ENCODE assay signal across 27 mouse cellular contexts in genomic region chr1:84500673-84501072, GRCm38 (mm10).
A peak's percentile ranks its signal among the peaks of the same experiment; 100 is the strongest.
DNase-seq lines count a peak whose midpoint lies in the region; ATAC-seq and TF ChIP-seq lines count a peak whose summit lies in the region.
"Had no signal": no experiment of that assay in that cellular context is flagged by ENCODE, and none has a peak within 500 bp of the region (broad histone marks: within the 10 kb centered on the region; RNA-seq: fewer than 3 reads in every experiment).

No protein-coding gene starts in this region.

- 86% methylated on average over 3 of the region's 3 CpGs for WGBS in embryonic facial prominence, embryonic 14.5 days
- 92% methylated on average over 3 of the region's 3 CpGs for WGBS in embryonic facial prominence, embryonic 10.5 days
- 84% methylated on average over 3 of the region's 3 CpGs for WGBS in forebrain, embryonic 14.5 days
- WGBS in forebrain, postnatal 0 days, result 73% methylated on average over 3 of the region's 3 CpGs
- 64% methylated on average over 3 of the region's 3 CpGs for WGBS in forebrain, embryonic 16.5 days
- 92% methylated on average over 3 of the region's 3 CpGs for WGBS in forebrain, embryonic 11.5 days
- 78% methylated on average over 3 of the region's 3 CpGs for WGBS in neural tube, embryonic 15.5 days

- H3K4me3 ChIP-seq in embryonic facial prominence, embryonic 14.5 days (ENCODE audit: low read depth, low read length), result no peak overlapping the region
- no peak overlapping the region for H3K4me3 ChIP-seq in embryonic facial prominence, embryonic 10.5 days
- H3K4me3 ChIP-seq in forebrain, embryonic 14.5 days (ENCODE audit: low read depth, low read length), result no peak overlapping the region
- no peak overlapping the region for H3K4me3 ChIP-seq in forebrain, postnatal 0 days (ENCODE audit: low read depth, low read length)
- no peak overlapping the region for H3K4me3 ChIP-seq in forebrain, embryonic 16.5 days (replicated peaks; ENCODE audit: low read length)
- no peak overlapping the region for H3K4me3 ChIP-seq in forebrain, embryonic 11.5 days (ENCODE audit: low read depth, low read length)
- H3K4me3 ChIP-seq in neural tube, embryonic 15.5 days (replicated peaks), result no peak overlapping the region
- H3K4me3 ChIP-seq: embryonic facial prominence, embryonic 12.5 days; embryonic facial prominence, embryonic 15.5 days; erythroblast, embryonic 14.5 days had no signal

- no peak overlapping the region for H3K4me2 ChIP-seq in embryonic facial prominence, embryonic 14.5 days (ENCODE audit: low read depth, low read length)
- H3K4me2 ChIP-seq in forebrain, embryonic 14.5 days (ENCODE audit: low read length), result no peak overlapping the region
- no peak overlapping the region for H3K4me2 ChIP-seq in forebrain, postnatal 0 days (ENCODE audit: low read depth)
- H3K4me2 ChIP-seq in forebrain, embryonic 16.5 days (ENCODE audit: low read length), result no peak overlapping the region
- H3K4me2 ChIP-seq in forebrain, embryonic 11.5 days (ENCODE audit: low read depth, low read length, severe bottlenecking), result no peak overlapping the region
- no peak overlapping the region for H3K4me2 ChIP-seq in neural tube, embryonic 15.5 days
- H3K4me2 ChIP-seq: embryonic facial prominence, embryonic 12.5 days; embryonic facial prominence, embryonic 15.5 days had no signal

- no peaks in the 10 kb centered on the region for H3K36me3 ChIP-seq in embryonic facial prominence, embryonic 14.5 days (ENCODE audit: control insufficient read depth, insufficient read depth, low read length)
- no peaks in the 10 kb centered on the region for H3K36me3 ChIP-seq in embryonic facial prominence, embryonic 10.5 days (replicated peaks)
- H3K36me3 ChIP-seq in forebrain, embryonic 14.5 days (ENCODE audit: control insufficient read depth, insufficient read depth, low read length), result no peaks in the 10 kb centered on the region
- H3K36me3 ChIP-seq in forebrain, postnatal 0 days (ENCODE audit: insufficient read depth), result no peaks in the 10 kb centered on the region
- H3K36me3 ChIP-seq in forebrain, embryonic 16.5 days (ENCODE audit: control insufficient read depth, insufficient read depth), result no peaks in the 10 kb centered on the region
- H3K36me3 ChIP-seq in forebrain, embryonic 11.5 days (ENCODE audit: control insufficient read depth, insufficient read depth, low read length), result no peaks in the 10 kb centered on the region
- no peaks in the 10 kb centered on the region for H3K36me3 ChIP-seq in neural tube, embryonic 15.5 days
- H3K36me3 ChIP-seq: embryonic facial prominence, embryonic 12.5 days; embryonic facial prominence, embryonic 15.5 days; G1E had no signal

- no peak overlapping the region for H3K9ac ChIP-seq in embryonic facial prominence, embryonic 14.5 days (ENCODE audit: low read depth, low read length)
- no peak overlapping the region for H3K9ac ChIP-seq in forebrain, embryonic 14.5 days (ENCODE audit: low read length)
- H3K9ac ChIP-seq in forebrain, postnatal 0 days, result no peak overlapping the region
- no peak overlapping the region for H3K9ac ChIP-seq in forebrain, embryonic 16.5 days (replicated peaks; ENCODE audit: low read depth, low read length)
- H3K9ac ChIP-seq in forebrain, embryonic 11.5 days (ENCODE audit: low read length), result no peak overlapping the region
- H3K9ac ChIP-seq in neural tube, embryonic 15.5 days (replicated peaks), result no peak overlapping the region
- H3K9ac ChIP-seq: embryonic facial prominence, embryonic 12.5 days; embryonic facial prominence, embryonic 15.5 days had no signal

- DNase-seq in embryonic facial prominence, embryonic 14.5 days (ENCODE audit: low spot score), result peak; percentile 12
- no peak for DNase-seq in embryonic facial prominence, embryonic 10.5 days (ENCODE audit: low spot score)
- peak; percentile 56 for DNase-seq in forebrain, embryonic 14.5 days (ENCODE audit: low spot score)
- no peak for DNase-seq in forebrain, postnatal 0 days
- DNase-seq in forebrain, embryonic 11.5 days (ENCODE audit: low spot score), result no peak
- DNase-seq in neural tube, embryonic 10.5 days (ENCODE audit: extremely low spot score, low spot score), result no peak
- DNase-seq: adrenal gland, adult 8-10 months; adrenal gland, postnatal 14 days; adrenal gland, postnatal 36 days; B cell, adult 2 months; cerebellum, adult 11 months; cerebellum, adult 18-20 months; cerebellum, adult 8-10 months; cerebellum, adult 9-11 months; cerebellum, postnatal 14 days; cerebellum, postnatal 36 days; embryo, embryonic 11 days had no signal

- H3K9me3 ChIP-seq in embryonic facial prominence, embryonic 14.5 days (ENCODE audit: control insufficient read depth, low read length), result no peaks in the 10 kb centered on the region
- H3K9me3 ChIP-seq in embryonic facial prominence, embryonic 10.5 days, result no peaks in the 10 kb centered on the region
- no peaks in the 10 kb centered on the region for H3K9me3 ChIP-seq in forebrain, embryonic 14.5 days (replicated peaks; ENCODE audit: control insufficient read depth, low read length)
- no peaks in the 10 kb centered on the region for H3K9me3 ChIP-seq in forebrain, postnatal 0 days (ENCODE audit: low read length)
- no peaks in the 10 kb centered on the region for H3K9me3 ChIP-seq in forebrain, embryonic 16.5 days (ENCODE audit: control insufficient read depth, low read length)
- H3K9me3 ChIP-seq in forebrain, embryonic 11.5 days (ENCODE audit: control insufficient read depth, low read length), result no peaks in the 10 kb centered on the region
- no peaks in the 10 kb centered on the region for H3K9me3 ChIP-seq in neural tube, embryonic 15.5 days (replicated peaks)
- H3K9me3 ChIP-seq: embryonic facial prominence, embryonic 12.5 days; embryonic facial prominence, embryonic 15.5 days had no signal

- no peaks in the 10 kb centered on the region for H3K27me3 ChIP-seq in embryonic facial prominence, embryonic 14.5 days (replicated peaks; ENCODE audit: control insufficient read depth, insufficient read depth, low read length)
- no peaks in the 10 kb centered on the region for H3K27me3 ChIP-seq in embryonic facial prominence, embryonic 10.5 days (replicated peaks; ENCODE audit: low read depth, poor library complexity, severe bottlenecking)
- no peaks in the 10 kb centered on the region for H3K27me3 ChIP-seq in forebrain, embryonic 14.5 days (replicated peaks; ENCODE audit: control insufficient read depth, insufficient read depth, low read length)
- no peaks in the 10 kb centered on the region for H3K27me3 ChIP-seq in forebrain, postnatal 0 days (ENCODE audit: insufficient read depth, low read length)
- H3K27me3 ChIP-seq in forebrain, embryonic 16.5 days (replicated peaks; ENCODE audit: control insufficient read depth, insufficient read depth, low read length), result no peaks in the 10 kb centered on the region
- no peaks in the 10 kb centered on the region for H3K27me3 ChIP-seq in forebrain, embryonic 11.5 days (ENCODE audit: control insufficient read depth, insufficient read depth, low read length)
- H3K27me3 ChIP-seq in neural tube, embryonic 15.5 days (replicated peaks), result no peaks in the 10 kb centered on the region
- H3K27me3 ChIP-seq: CH12.LX; embryonic facial prominence, embryonic 12.5 days; embryonic facial prominence, embryonic 15.5 days; Patski had no signal

- no peak for TF ChIP-seq CTCF in forebrain, postnatal 0 days (IDR thresholded peaks at IDR 0.05; ENCODE audit: low read depth)

- no peak for ATAC-seq in embryonic facial prominence, embryonic 14.5 days (ENCODE audit: low read depth)
- ATAC-seq in forebrain, embryonic 14.5 days, result peak; percentile 65; the same call in 1 of the 2 replicates
- ATAC-seq in forebrain, postnatal 0 days, result no peak
- peak; percentile 65 for ATAC-seq in forebrain, embryonic 16.5 days
- ATAC-seq in forebrain, embryonic 11.5 days (replicated peaks; ENCODE audit: low FRiP score), result no peak
- 0 out of 2 replicates have a peak, but pooled peaks have one; percentile 38 for ATAC-seq in neural tube, embryonic 15.5 days (ENCODE audit: low FRiP score)
- ATAC-seq: activated CD4-positive, CD25-positive, alpha-beta regulatory T cell, adult 4 months; CD4-positive, CD25-positive, alpha-beta regulatory T cell, adult 4 months; Patski had no signal

- H3K27ac ChIP-seq in embryonic facial prominence, embryonic 14.5 days (replicated peaks; ENCODE audit: low read depth, low read length), result no peak overlapping the region
- H3K27ac ChIP-seq in embryonic facial prominence, embryonic 10.5 days (replicated peaks), result no peak overlapping the region
- 0 out of 2 replicates have a peak overlapping the region, but pooled peaks have one; percentile 39 for H3K27ac ChIP-seq in forebrain, embryonic 14.5 days (ENCODE audit: low read depth, low read length)
- no peak overlapping the region for H3K27ac ChIP-seq in forebrain, postnatal 0 days (ENCODE audit: low read depth, low read length)
- peak overlapping the region; percentile 45 for H3K27ac ChIP-seq in forebrain, embryonic 16.5 days (ENCODE audit: low read length)
- no peak overlapping the region for H3K27ac ChIP-seq in forebrain, embryonic 11.5 days (ENCODE audit: low read depth, low read length)
- no peak overlapping the region for H3K27ac ChIP-seq in neural tube, embryonic 15.5 days (replicated peaks)
- H3K27ac ChIP-seq: embryonic facial prominence, embryonic 12.5 days; embryonic facial prominence, embryonic 15.5 days had no signal

- no peaks in the 10 kb centered on the region for H3K4me1 ChIP-seq in embryonic facial prominence, embryonic 14.5 days (ENCODE audit: control insufficient read depth, insufficient read depth, low read length)
- no peaks in the 10 kb centered on the region for H3K4me1 ChIP-seq in embryonic facial prominence, embryonic 10.5 days
- H3K4me1 ChIP-seq in forebrain, embryonic 14.5 days (ENCODE audit: control insufficient read depth, insufficient read depth, low read length), result no peaks in the 10 kb centered on the region
- H3K4me1 ChIP-seq in forebrain, postnatal 0 days (ENCODE audit: insufficient read depth), result no peaks in the 10 kb centered on the region
- peaks cover 5% of the 10 kb centered on the region for H3K4me1 ChIP-seq in forebrain, embryonic 16.5 days (replicated peaks; ENCODE audit: control insufficient read depth, insufficient read depth, low read length)
- no peaks in the 10 kb centered on the region for H3K4me1 ChIP-seq in forebrain, embryonic 11.5 days (replicated peaks; ENCODE audit: control insufficient read depth, insufficient read depth, low read length)
- H3K4me1 ChIP-seq in neural tube, embryonic 15.5 days, result peaks cover 4% of the 10 kb centered on the region; the same call in 1 of the 2 replicates
- H3K4me1 ChIP-seq: embryonic facial prominence, embryonic 12.5 days; embryonic facial prominence, embryonic 15.5 days had no signal

Comparison
In these comparisons a context has a peak if more than half of its experiments do, and no peak if none do; other contexts are left out.
1. ATAC-seq: peak in forebrain, embryonic 14.5 days (single experiment), forebrain, embryonic 16.5 days (single experiment) and neural tube, embryonic 15.5 days (single experiment); none in embryonic facial prominence, embryonic 14.5 days (single experiment), forebrain, postnatal 0 days (single experiment) and forebrain, embryonic 11.5 days (single experiment).
2. DNase-seq: peak in embryonic facial prominence, embryonic 14.5 days (single experiment) and forebrain, embryonic 14.5 days (single experiment); none in embryonic facial prominence, embryonic 10.5 days (single experiment), forebrain, postnatal 0 days (single experiment), forebrain, embryonic 11.5 days (single experiment) and neural tube, embryonic 10.5 days (single experiment).
3. H3K27ac ChIP-seq: peak in forebrain, embryonic 14.5 days (single experiment) and forebrain, embryonic 16.5 days (single experiment); none in embryonic facial prominence, embryonic 14.5 days (single experiment), embryonic facial prominence, embryonic 10.5 days (single experiment), forebrain, postnatal 0 days (single experiment), forebrain, embryonic 11.5 days (single experiment) and neural tube, embryonic 15.5 days (single experiment).